Comparison of ENCODE assay signal across 21 mouse cellular contexts in the genomic region with DNA sequence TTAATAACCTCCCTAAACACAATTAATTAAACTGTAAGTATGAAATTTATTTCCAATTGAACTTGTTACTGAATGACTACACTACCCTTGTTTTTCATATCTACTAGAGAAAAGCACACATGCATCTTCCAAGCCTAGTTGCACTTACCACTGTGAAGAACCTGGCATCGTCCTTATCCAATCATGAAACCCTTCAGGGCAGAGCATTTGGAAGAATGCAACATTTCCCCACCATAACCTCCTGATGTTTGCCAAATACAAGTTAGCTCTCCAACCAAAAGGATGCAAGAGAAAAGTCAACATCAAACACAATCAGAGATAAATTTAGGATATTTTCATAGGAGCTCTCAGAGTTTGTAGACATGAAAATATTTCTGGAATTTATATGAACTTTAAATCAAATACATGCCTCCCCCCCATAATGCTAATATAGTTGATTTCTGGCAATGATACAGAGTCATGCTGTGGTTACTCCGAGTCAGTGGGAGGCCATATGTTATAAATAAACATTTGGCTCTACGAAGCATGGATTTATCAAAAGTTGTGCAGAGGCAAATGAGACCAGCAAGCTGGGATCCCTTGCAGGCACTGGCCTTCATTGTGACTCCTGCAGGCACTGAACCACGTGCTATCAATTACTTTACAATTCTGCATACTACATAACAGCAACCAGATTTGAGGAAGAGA.
DNase-seq lines count a peak whose midpoint lies in the region; ATAC-seq and TF ChIP-seq lines count a peak whose summit lies in the region.
"Had no signal": no experiment of that assay in that cellular context is flagged by ENCODE, and none has a peak within 500 bp of the region (broad histone marks: within the 10 kb centered on the region; RNA-seq: fewer than 3 reads in every experiment).

No protein-coding gene starts in this region.

- H3K27ac ChIP-seq in hindbrain, embryonic 14.5 days, result no peak overlapping the region
- no peak overlapping the region for H3K27ac ChIP-seq in hindbrain, embryonic 13.5 days
- H3K27ac ChIP-seq in lung, embryonic 14.5 days (ENCODE audit: low read depth), result 0 out of 2 replicates have a peak overlapping the region, but pooled peaks have one; percentile 18
- H3K27ac ChIP-seq: heart, embryonic 10.5 days; liver, embryonic 14.5 days had no signal

- no peak overlapping the region for H3K4me2 ChIP-seq in hindbrain, embryonic 14.5 days (replicated peaks)
- H3K4me2 ChIP-seq in hindbrain, embryonic 13.5 days, result no peak overlapping the region
- no peak overlapping the region for H3K4me2 ChIP-seq in lung, embryonic 14.5 days

- no peak overlapping the region for H3K4me3 ChIP-seq in hindbrain, embryonic 14.5 days (replicated peaks; ENCODE audit: low read length)
- no peak overlapping the region for H3K4me3 ChIP-seq in hindbrain, embryonic 13.5 days
- H3K4me3 ChIP-seq in lung, embryonic 14.5 days (ENCODE audit: low read depth, low read length), result no peak overlapping the region
- H3K4me3 ChIP-seq: heart, embryonic 10.5 days had no signal

- WGBS in hindbrain, embryonic 14.5 days, result 70% methylated on average over 4 of the region's 4 CpGs
- WGBS in hindbrain, embryonic 13.5 days, result 64% methylated on average over 4 of the region's 4 CpGs
- 27% methylated on average over 4 of the region's 4 CpGs for WGBS in lung, embryonic 14.5 days

- no peaks in the 10 kb centered on the region for H3K9me3 ChIP-seq in hindbrain, embryonic 14.5 days (ENCODE audit: control insufficient read depth, low read length)
- no peaks in the 10 kb centered on the region for H3K9me3 ChIP-seq in hindbrain, embryonic 13.5 days
- H3K9me3 ChIP-seq in lung, embryonic 14.5 days (ENCODE audit: low read depth, low read length), result no peaks in the 10 kb centered on the region
- H3K9me3 ChIP-seq: heart, embryonic 10.5 days had no signal

- no peak for DNase-seq in hindbrain, embryonic 14.5 days (ENCODE audit: low spot score)
- peak; percentile 77 for DNase-seq in lung, embryonic 14.5 days
- DNase-seq in lung, postnatal 10 days, result no peak
- peak; percentile 87 for DNase-seq in NIH3T3 (ENCODE audit: low read depth)
- peak; percentile 43 for DNase-seq in forelimb bud, embryonic 11.5 days (ENCODE audit: low read depth, low spot score)
- no peak for DNase-seq in left cerebral cortex, adult 8-10 months (ENCODE audit: low spot score in 2 of 2)
- DNase-seq in layer of hippocampus, adult 8-10 months (ENCODE audit: low spot score in 2 of 2), result no peak
- DNase-seq: cerebellum, adult 18-20 months; cerebellum, postnatal 25 days; embryo, embryonic 11 days; gastrocnemius, postnatal 36 days; heart, postnatal 14 days; kidney, postnatal 10 days; left cerebral cortex, postnatal 4 days; right cerebral cortex, adult 18-20 months had no signal

- H3K36me3 ChIP-seq in hindbrain, embryonic 14.5 days (replicated peaks; ENCODE audit: control insufficient read depth, insufficient read depth), result no peaks in the 10 kb centered on the region
- no peaks in the 10 kb centered on the region for H3K36me3 ChIP-seq in hindbrain, embryonic 13.5 days
- no peaks in the 10 kb centered on the region for H3K36me3 ChIP-seq in lung, embryonic 14.5 days (ENCODE audit: insufficient read depth)
- H3K36me3 ChIP-seq: heart, embryonic 10.5 days had no signal

- TF ChIP-seq CTCF in lung, embryonic 14.5 days (IDR thresholded peaks at IDR 0.05; ENCODE audit: low read depth), result no peak

- H3K9ac ChIP-seq in hindbrain, embryonic 14.5 days, result no peak overlapping the region
- H3K9ac ChIP-seq in hindbrain, embryonic 13.5 days, result no peak overlapping the region
- H3K9ac ChIP-seq in lung, embryonic 14.5 days, result no peak overlapping the region
- H3K9ac ChIP-seq: liver, embryonic 14.5 days had no signal

- ATAC-seq in hindbrain, embryonic 14.5 days (ENCODE audit: low FRiP score), result 0 out of 2 replicates have a peak, but pooled peaks have one; percentile 34
- ATAC-seq in hindbrain, embryonic 13.5 days (ENCODE audit: low FRiP score), result no peak
- peak; percentile 84 for ATAC-seq in lung, embryonic 14.5 days (ENCODE audit: insufficient read depth)
- ATAC-seq: forebrain, embryonic 16.5 days; midbrain, embryonic 16.5 days had no signal

- H3K27me3 ChIP-seq in hindbrain, embryonic 14.5 days (ENCODE audit: control insufficient read depth, insufficient read depth, low read length), result no peaks in the 10 kb centered on the region
- H3K27me3 ChIP-seq in hindbrain, embryonic 13.5 days, result no peaks in the 10 kb centered on the region
- no peaks in the 10 kb centered on the region for H3K27me3 ChIP-seq in lung, embryonic 14.5 days (ENCODE audit: insufficient read depth, low read length)
- H3K27me3 ChIP-seq: CH12.LX had no signal

- 0 out of 2 replicates have a peak, but pooled peaks cover 3% of the 10 kb centered on the region for H3K4me1 ChIP-seq in hindbrain, embryonic 14.5 days (replicated peaks; ENCODE audit: control insufficient read depth, insufficient read depth, low read length)
- no peaks in the 10 kb centered on the region for H3K4me1 ChIP-seq in hindbrain, embryonic 13.5 days (replicated peaks)
- peaks cover 3% of the 10 kb centered on the region; the same call in 1 of the 2 replicates for H3K4me1 ChIP-seq in lung, embryonic 14.5 days (ENCODE audit: insufficient read depth)

Comparison
In these comparisons a context has a peak if more than half of its experiments do, and no peak if none do; other contexts are left out.
1. DNase-seq: peak in lung, embryonic 14.5 days (single experiment), NIH3T3 (single experiment) and forelimb bud, embryonic 11.5 days (single experiment); none in hindbrain, embryonic 14.5 days (single experiment), lung, postnatal 10 days (single experiment), left cerebral cortex, adult 8-10 months (0 of 2) and layer of hippocampus, adult 8-10 months (0 of 2).